Mouse (Mus musculus) adrenal gland, postnatal 4 days (tissue): ENCODE results near the gene Nipal4. TPM values are rescaled to one million over a fixed set of nuclear protein-coding genes. Genes with fewer than 3 reads are reported as not detected.

Source experiments
- DNase-seq, 2 experiments: peaks; one replicate each; pipeline ENCODE4 v3.0.0; 2021 to 2022; ENCODE audit warnings: low spot score in 2 of 2, mixed read lengths in 2 of 2
- microRNA-seq: library from miRNA; unstranded; fragments of <30 nt; microRNA quantifications from one replicate; pipeline ENCODE4 v1.2.0, GENCODE M21; 2021
- total RNA-seq, 2 experiments: library from RNA; stranded (reverse); gene quantifications; 2 replicates each; pipeline ENCODE4 v1.2.3; 2021

Nipal4 gene
- total RNA-seq, 2 experiments from 2014 or later, result 0.17 TPM; not detected in 1

GRCm38 (mm10) chr11:46115411-46116173 lies 50.7 kb downstream of the Nipal4 start:
- DNase-seq, result no peak

- no peak for DNase-seq
These were observed 51.3 kb downstream of the Nipal4 start for GRCm38 (mm10) chr11:46115011-46115410.

- DNase-seq, result no peak
These were observed 52.1 kb downstream of the Nipal4 start for GRCm38 (mm10) chr11:46114221-46114620.

GRCm38 (mm10) chr11:46113211-46113610 lies 53.1 kb downstream of the Nipal4 start:
- no peak for DNase-seq

GRCm38 (mm10) chr11:46110945-46111287 lies 55.4 kb downstream of the Nipal4 start:
- no peak for DNase-seq

- no peak for DNase-seq
These were observed 56.0 kb downstream of the Nipal4 start for GRCm38 (mm10) chr11:46110156-46110944.

- no peak for DNase-seq
These were observed 57.1 kb downstream of the Nipal4 start for GRCm38 (mm10) chr11:46109206-46109605.

- DNase-seq, result no peak
These were observed 59.3 kb downstream of the Nipal4 start for GRCm38 (mm10) chr11:46107046-46107445.

- no peak for DNase-seq
These were observed 64.2 kb downstream of the Nipal4 start for GRCm38 (mm10) chr11:46102107-46102506.

Small RNA genes lying within 50 kb of the gene (microRNA-seq; reads per million reads assigned to microRNA genes)
- gene Mir7239 (not detected), gene Mir8100 (not detected)

Other genes with a start within 250 kb of the Nipal4 start
- 10 to 100 TPM; 10.0 to 12.4 TPM for gene Lsm11, start 221.6 kb downstream of the Nipal4 start, total RNA-seq
- gene Thg1l, start 211.0 kb downstream of the Nipal4 start, total RNA-seq, result 10 to 100 TPM; 21.2 to 21.3 TPM
- under 1 TPM; 0.34 to 0.67 TPM for gene Sox30, start 186.2 kb downstream of the Nipal4 start, total RNA-seq
- gene Gm12166, start 114.2 kb downstream of the Nipal4 start, total RNA-seq, result 1 to 10 TPM; 6.1 to 8.2 TPM
- gene Adam19, start 110.5 kb downstream of the Nipal4 start, total RNA-seq, result 10 to 100 TPM; 22.4 to 25.8 TPM
- gene Fndc9, start 69.0 kb upstream of the Nipal4 start, total RNA-seq, result not detected
- gene Cyfip2, start 146.4 kb upstream of the Nipal4 start, total RNA-seq, result 10 to 100 TPM; 55.8 to 56.7 TPM
- under 1 TPM; 0.36 to 0.37 TPM for gene Itk, start 223.0 kb upstream of the Nipal4 start, total RNA-seq
- not detected for gene Fam71b, start 230.1 kb upstream of the Nipal4 start, total RNA-seq